Mouse (Mus musculus): ENCODE data around the gene Armc10.

- TF ChIP-seq POLR2A (IDR thresholded peaks at IDR 0.05; ENCODE audit: borderline replicate concordance, insufficient read depth, low read length) (no peak), CTCF (IDR thresholded peaks at IDR 0.05; ENCODE audit: borderline replicate concordance, insufficient read depth, low read depth, low read length) (no peak)
Measured at GRCm38 (mm10) chr5:21693372-21693870, 47.8 kb downstream of the Armc10 start.

Data from cerebellum, adult 2 months (tissue).